Mouse (Mus musculus): ENCODE measurements at regions not wholly inside any gene's neighbourhood (a gene's known extent, or its start where the extent isn't known, plus 50 kb on each side); places are given as distances from the start of the nearest gene placed in this dataset.

DNA sequence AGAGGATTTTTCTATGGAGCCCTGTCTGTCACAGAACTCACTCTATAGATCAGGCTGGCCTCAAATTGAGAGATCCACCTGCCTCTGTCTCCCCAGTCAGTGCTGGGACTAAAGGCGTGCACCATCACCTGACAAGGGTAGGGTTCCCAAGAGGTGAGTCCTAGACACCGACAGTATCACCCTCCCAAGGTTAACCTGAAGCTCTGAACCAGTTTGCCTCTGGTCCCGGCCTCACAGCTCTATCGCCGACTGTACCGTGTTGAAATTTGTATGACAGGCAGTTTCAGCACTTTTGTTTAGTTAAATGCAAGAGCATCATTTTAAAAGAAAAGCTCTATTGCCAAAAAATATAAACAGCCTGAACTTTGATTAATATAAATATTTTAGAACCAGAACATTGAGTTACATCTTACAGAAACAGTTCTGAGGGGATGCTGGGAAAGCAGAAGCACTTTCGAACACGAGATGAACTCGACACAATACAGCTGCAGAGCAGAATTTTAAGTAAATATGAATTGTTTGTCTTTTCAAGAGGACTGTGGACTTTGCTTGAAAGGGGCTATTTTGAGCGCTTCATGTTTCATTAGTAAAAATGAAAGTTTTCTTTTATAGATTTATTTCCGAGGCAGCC, 189.2 kb upstream of the Adgrl2 start:
- no peak for DNase-seq (ENCODE audit: low read depth, low spot score)

DNA sequence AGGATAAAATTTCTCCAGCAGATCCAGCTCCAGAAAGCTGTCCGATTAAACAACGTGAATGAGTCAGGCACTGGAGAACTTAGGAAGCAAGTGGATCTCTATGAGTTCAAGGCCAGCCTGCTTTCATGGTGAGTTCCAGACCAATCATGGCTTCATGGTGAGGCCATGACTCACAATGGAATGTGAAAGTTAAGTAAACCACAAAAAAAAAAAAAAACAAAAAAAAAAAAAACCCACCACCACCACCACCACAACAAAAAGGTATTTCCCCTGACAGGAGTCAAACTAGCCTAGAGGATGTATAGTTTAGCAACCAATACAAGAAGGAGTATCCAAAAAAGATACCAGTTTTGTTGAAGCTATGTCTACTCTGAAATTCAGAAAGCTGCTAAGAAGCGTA, 188.5 kb upstream of the Adgrl2 start:
- DNase-seq (ENCODE audit: low read depth, low spot score) = no peak

DNA sequence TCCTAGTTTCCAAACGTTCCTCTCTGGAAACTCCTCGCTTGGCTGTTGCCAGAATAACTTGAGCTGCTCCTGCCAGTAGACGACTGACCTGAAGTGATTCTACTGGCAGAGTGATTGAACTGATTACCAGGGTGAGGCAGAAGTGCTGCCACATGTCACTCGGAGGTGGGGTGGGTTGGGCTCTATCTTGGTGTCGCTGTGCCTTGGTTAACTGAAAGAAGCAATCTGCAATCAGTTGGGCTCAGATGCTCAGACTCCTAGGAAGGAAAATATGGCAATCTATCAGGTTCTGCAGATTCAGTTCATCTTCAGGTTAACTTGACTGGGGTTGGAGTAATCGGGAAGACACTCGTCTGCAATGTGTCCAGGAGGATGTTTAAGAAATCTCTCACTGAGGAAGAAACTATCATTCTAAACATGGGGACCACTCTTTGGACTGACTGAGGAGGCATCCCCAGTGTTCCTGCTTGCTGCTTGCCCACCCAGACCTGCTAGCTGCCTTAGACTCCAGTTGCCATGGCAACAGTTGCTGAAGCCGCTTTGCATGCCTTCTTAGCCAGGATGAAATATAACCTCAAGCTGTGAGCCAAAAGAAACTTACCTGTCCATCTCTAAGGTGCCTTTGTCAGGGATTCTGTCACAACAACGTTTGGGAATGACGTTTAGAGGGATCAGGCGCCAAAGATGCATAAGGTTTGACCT, 184.5 kb upstream of the Adgrl2 start:
- DNase-seq (ENCODE audit: low read depth, low spot score) = no peak

DNA sequence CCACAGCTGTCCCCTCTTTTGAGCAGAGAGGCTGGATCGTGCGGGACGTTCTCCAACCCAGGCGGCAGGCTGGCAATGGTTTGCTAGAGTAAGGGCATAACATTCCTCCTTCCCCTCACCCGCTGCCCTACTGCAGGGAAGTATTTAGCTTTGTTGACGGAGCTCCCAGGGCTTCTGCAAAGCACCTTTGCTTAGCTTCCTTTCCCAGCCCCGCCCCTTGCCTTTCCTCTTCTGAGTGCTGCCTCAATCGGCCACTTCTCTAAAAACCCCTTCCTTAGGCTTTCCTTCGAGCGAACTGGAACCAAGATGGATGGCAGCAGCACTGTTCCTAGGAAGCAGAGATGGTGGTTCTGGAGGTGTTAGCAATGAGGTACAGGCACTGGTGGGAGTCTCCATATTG, 183.2 kb upstream of the Adgrl2 start:
- no peak for DNase-seq (ENCODE audit: low read depth, low spot score)

DNA sequence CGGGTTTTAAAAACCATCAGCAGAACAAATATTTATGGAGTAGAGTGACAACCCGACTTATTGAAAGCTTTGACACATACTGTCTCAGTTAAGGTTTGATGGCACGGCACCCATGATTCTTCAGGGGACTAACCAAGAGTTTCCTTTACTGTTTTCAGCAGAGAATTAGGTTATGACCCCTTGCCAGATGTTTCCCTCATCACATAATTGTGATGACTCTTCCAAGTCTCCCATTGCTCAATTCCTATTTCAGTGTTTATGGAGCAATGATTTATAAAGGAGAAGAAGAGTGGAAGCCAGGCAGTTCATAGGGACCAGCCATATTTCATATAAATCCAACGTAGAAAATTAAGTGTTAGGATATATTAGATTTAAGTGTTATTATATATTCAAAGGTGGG, 181.4 kb upstream of the Adgrl2 start:
- DNase-seq (ENCODE audit: low read depth, low spot score) = no peak

DNA sequence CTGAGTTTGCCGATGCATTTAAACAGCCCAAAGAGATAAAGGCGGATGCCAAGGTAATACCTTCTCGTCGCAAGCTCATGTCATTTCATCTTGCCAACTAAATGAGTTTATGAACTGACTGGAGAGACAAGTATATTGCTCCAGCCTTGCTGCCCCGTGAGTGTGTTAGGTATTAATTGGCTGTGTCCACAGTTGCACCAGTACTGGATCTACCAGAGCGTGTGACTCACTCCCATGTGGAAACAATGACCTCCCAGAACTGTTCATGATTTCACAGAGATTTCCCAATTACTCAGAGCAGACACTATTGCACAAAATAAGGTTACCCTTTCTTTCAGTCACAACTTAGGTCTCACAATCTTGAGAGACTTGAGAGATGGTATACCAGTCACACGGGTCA, 179.8 kb upstream of the Adgrl2 start:
- DNase-seq (ENCODE audit: low read depth, low spot score) = no peak

DNA sequence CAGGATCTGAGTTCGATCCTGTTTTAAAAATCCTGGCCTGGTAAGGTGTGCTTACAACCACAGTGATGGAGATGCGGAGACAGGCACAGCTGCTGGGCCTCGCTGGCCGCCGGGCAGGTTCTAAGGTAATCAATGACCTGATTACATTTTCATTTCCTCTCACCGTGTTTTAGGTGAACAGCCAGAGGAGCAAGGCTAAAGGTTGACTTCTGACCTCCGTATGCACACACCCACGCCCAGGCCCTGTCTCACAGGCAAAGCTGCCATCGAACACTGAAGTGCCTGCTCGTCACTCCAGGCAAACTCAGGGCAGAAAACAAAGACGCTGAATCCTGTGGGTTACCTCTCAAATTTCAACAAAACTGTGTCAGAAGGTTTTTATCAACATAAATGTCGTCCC, 179.1 kb upstream of the Adgrl2 start:
- DNase-seq (ENCODE audit: low read depth, low spot score) = no peak

DNA sequence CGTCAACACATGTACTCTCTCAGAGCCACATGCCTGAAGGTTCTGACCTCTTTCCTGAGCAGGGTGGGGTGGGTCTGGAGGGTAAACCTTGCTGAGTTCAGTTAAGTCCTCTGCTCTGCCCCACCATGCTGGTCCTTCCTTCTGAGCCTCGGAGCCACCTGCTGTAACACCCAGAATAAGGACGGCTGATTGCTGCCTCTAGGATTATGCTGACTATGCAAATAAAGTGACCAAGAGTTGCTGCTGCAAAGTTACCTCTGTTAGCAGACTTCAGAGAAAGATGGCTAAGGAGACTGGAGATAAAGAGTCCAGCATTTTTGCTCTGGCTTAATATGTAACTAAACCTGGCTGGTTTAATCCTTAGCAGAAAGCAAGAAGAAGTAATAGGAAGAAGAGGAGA, 177.6 kb upstream of the Adgrl2 start:
- no peak for DNase-seq (ENCODE audit: low read depth, low spot score)

DNA sequence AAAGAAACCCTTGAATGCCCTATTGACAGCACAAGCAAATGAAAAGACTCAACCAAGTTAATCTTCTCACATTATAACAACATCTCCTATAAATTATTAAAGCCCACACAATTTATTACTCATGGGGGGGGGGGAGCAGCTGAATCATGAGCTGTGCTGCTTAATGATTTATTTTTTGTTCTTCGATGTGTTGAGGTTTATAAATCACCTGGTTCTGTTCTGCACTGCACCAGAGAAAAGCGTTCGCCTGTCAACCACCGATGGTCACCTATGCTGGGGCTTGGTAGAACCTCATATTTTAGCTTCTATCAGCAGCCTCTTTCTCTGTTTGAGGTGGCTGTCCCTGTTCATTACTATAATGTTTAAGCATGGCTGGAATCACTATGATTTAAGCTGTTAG, 174.4 kb upstream of the Adgrl2 start:
- DNase-seq (ENCODE audit: low read depth, low spot score) = no peak

DNA sequence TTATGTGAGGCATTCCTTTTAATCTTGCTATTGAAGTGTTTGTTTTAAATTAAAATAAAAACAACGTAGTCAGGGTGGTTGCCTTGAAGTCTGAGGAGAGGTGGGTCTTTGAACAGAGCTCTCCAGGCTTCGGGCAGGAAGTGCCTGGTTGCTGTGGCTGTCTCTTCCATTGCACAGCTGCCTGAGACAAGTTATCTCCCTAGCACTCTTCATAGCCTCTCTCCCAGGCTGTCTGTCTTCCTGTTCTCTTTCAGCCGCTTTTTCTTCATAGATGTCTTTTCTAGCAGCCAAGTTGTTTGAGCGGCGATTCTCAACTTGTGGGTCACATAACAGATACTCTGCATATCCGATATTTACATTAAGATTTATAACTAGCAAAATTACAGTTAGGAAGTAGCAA, 173.2 kb upstream of the Adgrl2 start:
- DNase-seq (ENCODE audit: low read depth, low spot score) = no peak

DNA sequence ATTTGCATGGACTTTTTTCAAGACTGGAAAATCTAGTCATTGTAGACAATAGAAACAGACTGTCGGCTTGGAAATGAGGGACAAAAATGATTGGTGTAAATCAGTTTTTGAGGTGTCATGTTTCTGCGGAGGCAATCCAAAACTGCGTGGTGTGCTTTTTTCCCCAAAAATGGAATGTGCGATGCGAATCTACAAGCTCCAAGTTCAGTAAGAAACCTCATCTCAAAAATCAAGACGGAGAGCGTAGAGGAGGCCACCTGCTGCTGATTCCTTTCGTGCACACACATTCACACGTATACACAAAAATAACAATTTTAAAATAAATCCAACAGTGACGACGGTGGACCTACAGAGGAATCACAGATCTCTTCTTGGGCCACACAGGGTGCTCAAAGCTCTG, 170.5 kb upstream of the Adgrl2 start:
- DNase-seq (ENCODE audit: low read depth, low spot score) = no peak

DNA sequence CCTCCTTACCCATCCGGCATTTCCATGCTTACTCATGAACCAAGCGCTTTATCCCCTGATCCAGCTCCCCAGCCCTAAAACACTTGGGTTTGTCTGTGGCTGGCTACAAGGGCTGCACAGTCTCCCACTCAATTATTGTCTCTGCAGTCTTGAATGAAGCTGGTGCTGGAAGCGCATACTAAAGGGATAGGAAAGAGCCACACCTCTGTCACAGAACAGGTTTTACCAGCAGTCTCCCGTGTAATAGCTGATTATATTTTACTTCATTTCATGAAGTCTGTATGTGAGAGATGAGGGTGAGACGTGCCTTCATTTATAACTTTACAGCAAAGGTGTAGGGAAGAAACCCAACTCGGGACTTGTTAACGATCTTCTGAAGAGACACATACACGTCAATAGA, 167.0 kb upstream of the Adgrl2 start:
- DNase-seq (ENCODE audit: low read depth, low spot score) = no peak

DNA sequence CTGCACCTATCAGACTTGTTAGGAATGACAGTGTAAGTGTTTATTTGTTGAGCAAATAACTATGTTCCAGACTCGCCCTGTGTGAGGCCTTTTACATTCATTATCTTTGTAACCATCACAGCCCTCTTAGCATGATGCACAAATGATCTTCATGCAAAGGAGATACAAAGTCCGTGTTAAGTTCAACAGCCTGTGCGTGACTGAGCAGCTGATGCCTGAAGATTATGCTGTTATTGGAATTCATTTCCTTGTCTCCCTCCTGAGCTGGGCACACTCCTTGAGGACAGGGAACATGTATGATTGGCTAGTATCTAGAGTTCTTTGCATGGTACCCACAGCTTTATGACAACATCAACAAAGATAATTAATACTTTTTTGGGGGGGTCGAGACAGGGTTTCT, 162.0 kb upstream of the Adgrl2 start:
- DNase-seq (ENCODE audit: low read depth, low spot score) = no peak

DNA sequence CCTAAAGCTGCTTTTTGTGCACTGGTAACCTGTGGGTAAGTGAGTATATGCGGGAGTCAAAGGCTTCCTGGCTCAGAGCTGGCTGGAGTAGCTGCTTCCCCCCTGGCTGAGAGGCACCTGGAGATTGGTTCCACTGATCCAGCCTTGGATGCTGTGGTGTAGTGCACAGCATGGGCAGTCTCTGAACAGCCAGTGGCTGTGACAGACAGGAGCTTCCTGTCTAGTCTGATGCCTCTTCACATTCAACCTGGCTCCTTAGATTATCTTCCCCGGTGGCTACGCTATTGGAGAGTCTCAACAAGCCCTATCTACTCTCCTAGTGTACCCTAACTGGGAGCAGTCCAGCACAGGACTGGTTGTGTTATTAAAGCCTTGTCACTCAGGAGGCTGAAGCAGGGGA, 160.4 kb upstream of the Adgrl2 start:
- DNase-seq (ENCODE audit: low read depth, low spot score) = no peak

DNA sequence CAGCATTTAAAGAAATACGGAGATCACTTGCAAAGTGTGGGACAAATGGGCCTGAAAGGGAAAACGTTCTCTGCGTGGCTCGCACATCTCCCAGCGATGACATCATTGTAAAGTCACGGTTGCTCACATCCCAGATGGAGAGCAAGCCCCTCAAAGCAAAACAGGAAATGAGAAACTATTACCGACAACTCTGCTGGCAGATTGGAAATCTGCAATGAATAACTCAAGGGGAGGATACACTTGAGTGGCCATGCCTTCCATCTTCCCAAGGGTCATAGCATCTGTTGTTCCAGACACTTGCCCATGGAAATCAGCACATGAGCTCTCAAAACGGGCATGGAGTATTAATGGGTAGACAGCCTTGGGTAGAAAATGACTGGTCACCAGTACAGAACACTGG, 158.3 kb upstream of the Adgrl2 start:
- no peak for DNase-seq (ENCODE audit: low read depth, low spot score)

DNA sequence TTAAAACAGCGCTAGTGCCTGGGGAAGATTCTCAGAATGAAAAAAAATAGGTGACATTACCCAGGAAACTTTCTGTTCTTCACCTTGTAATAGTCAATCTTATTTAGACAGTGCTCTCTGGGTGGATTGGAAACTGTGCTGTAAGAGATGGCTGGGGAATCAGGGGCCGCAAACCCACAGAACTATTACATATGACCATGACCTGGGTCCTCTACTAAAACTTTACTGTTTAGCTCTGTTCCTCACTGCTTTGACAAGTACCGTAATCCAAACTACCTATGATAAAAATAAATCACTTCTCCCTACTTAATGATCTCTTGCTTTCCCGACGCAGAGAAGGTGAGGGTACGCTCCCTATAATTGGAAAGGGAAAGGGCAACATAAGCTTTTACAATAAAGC, 157.6 kb upstream of the Adgrl2 start:
- no peak for DNase-seq (ENCODE audit: low read depth, low spot score)

DNA sequence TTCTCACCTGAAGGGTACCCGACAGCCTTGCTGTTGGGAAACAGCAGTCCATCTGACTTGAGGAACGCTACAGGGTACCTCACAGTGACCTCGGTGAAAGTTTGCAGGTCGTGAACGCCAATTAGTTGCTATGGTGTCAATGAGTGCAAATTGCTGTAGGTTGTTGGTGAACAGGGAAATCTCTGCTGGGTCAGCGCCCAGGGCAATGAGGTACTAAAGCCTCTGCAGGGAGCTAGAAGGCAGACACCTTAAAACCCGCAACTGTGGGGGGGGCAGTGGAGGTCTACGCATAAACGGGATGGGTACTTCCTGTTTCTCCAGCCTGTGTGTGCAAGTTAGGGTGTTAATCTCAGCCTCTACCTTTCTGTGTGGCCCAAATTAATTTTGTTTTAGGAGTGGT, 156.3 kb upstream of the Adgrl2 start:
- DNase-seq (ENCODE audit: low read depth, low spot score) = no peak

DNA sequence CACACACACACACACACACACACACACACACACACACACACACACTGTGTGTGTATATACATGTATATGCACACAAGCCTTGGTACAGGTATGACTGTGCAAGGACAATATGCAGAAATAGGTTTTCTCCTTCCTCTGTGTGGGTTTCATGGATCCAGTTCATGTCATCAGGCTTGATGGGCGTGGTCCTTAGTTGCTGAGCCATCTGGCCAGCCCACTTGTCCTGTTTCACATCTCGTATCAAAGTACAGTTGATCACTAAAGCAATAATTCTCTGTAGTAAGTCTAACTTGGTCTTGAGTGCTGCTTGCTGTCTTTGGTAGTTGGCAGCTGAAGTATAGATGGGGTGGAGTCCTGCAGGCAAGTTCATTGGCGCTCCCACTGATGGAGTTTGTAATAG, 150.1 kb upstream of the Adgrl2 start:
- no peak for DNase-seq (ENCODE audit: low read depth, low spot score)

DNA sequence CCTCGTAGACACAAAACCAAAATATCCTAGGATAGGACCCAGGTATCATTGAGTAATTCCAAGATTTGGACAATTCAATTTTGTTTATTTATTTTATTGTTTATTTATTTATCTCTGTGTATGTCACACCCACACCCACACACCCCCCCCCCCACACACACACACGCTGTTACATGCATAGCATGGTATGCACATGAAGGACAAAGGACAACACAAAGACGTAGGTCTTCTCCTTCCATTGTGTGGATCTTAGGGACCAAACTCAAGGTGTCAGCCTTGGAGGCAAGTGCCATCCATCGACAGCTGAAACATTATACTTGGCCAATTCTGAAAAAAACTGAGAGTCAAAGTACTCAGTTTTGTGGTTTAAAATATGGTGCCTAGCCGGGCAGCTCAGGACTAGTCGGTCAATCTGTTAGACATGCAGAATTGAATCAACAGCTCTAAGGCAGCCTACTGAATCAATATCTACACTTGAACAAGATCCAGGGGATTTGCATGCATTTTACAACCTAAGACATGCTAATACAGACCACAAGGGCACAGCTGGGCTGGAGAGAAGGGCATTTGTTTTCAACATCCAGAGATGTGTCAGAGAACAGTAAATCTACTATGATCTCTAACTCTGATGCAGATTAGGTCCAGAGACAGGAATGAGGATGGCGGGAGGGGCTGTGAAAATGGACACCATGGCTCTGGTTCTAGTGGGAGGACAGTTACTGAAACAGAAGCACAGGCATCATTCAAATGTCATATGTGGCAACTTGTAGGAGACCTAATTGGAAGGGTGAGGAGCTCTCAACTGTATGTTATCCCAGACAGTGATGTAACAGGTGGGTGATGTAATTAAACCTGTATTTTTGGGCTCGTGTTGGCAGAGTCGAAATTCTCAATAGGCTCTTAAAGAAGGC, 143.9 kb upstream of the Adgrl2 start:
- no peak for DNase-seq (ENCODE audit: low read depth, low spot score)

DNA sequence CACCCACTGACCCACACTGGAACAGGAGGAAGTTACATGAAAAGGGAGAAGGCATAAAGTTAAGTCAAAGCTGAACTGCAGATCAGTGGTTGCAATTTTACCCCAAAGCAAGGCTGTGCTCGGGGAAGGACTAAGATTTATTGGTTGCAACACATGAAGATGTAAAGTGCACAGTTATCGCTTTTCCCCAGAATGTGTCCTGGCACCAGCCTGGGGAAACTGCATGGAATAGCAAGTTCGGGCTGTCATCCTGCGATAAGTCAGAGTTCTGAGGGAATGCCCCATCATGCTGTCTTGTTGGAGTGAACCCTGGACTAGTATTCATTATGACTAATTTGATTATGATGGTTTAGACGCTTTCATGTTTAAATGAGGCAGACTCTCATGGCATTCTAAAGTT, 128.5 kb upstream of the Adgrl2 start:
- no peak for DNase-seq (ENCODE audit: low read depth, low spot score)

DNA sequence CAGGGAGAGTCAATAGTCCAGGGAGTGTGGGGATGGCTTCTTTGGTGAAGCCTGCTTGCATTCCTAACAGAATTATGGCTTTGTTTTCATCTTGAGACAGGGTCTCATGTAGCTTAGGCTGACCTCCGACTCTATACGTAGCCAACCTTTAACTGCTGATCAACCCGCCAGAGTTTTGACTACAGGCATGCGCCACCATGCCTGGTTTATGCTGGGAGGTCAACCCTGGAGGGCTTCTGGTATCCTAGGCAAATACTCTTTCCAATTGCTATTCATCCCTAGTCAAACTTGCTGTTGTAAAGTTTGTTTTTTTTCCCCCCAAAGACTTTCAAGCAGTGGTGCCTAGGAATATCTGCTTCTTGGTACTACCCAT, 127.3 kb upstream of the Adgrl2 start:
- DNase-seq (ENCODE audit: low read depth, low spot score) = no peak

DNA sequence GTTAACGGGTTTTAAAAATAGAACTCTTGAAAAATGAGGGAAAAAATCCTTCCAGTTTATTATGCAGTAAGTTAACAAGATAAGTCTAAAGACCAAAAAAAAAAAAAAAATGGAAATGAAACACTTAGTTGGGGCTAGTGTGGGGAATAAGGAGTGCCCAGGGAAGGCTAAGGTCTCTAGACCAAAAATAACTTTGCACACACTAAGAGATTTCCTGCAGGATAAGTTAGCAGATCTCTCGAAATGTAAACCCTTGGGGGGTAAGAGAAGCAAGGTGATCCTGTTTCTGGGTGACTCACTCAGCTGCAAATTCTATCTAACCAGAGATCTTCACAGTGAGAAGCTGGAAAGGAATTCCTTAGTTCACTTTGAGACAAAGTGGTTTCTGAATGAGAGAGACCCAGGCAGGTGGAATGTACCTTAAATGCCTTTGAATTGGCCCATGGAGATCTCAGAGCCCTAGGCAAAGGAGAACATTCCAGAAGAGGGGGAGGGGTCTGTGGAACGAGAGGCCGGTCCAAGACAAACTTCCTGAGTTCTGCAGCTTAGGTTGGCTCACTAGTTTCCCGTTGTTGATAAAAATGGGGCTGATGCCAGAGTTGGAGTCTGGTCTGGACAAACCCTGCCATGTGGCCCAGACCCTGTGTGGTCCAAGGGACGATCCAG, 126.8 kb upstream of the Adgrl2 start:
- DNase-seq (ENCODE audit: low read depth, low spot score) = no peak

Measured in WW6 (cell line).